Mouse (Mus musculus) MEL (cell line): ENCODE data around the gene Fam111a.

Experiments used
- CTCF ChIP-seq, 3 experiments: IDR thresholded peaks in 2 of 3; conservative IDR thresholded peaks in 1 of 3; 2 replicates each; pipeline ENCODE4 v1.5.1; 2011 to 2012; ENCODE audit warnings: low read length in 3 of 3, low read depth in 2 of 3, mild to moderate bottlenecking in 2 of 3, improper control_type of control experiment in 1 of 3, inconsistent platforms in 1 of 3, mixed read lengths in 1 of 3, moderate library complexity in 1 of 3; ENCODE audit not compliant: control insufficient read depth in 1 of 3, insufficient read depth in 1 of 3, poor library complexity in 1 of 3, severe bottlenecking in 1 of 3
- E2F4 ChIP-seq: IDR thresholded peaks from 2 replicates; pipeline ENCODE4 v1.6.1; 2011; ENCODE audit warnings: low read depth, low read length, improper control_type of control experiment, borderline replicate concordance
- EP300 ChIP-seq, 2 experiments: IDR thresholded peaks; 2 replicates each; pipeline ENCODE4 v1.6.1; 2011; ENCODE audit warnings: improper control_type of control experiment in 2 of 2, low read length in 2 of 2, low read depth in 1 of 2, mild to moderate bottlenecking in 1 of 2
- GABPA ChIP-seq: IDR thresholded peaks from 2 replicates; pipeline ENCODE4 v1.6.1; 2012; ENCODE audit warnings: low read depth, mild to moderate bottlenecking, inconsistent platforms, low read length, improper control_type of control experiment, moderate library complexity
- HCFC1 ChIP-seq: IDR thresholded peaks from 2 replicates; pipeline ENCODE4 v1.6.1; 2012; ENCODE audit warnings: low read depth, mild to moderate bottlenecking, inconsistent platforms, low read length, improper control_type of control experiment, moderate library complexity
- JUND ChIP-seq: IDR thresholded peaks from 2 replicates; pipeline ENCODE4 v1.6.1; 2011; ENCODE audit warnings: low read depth, mild to moderate bottlenecking, improper control_type of control experiment, low read length
- MAX ChIP-seq: IDR thresholded peaks from 2 replicates; pipeline ENCODE4 v1.6.1; 2011; ENCODE audit warnings: low read length, improper control_type of control experiment
- NELFE ChIP-seq: IDR thresholded peaks from 2 replicates; pipeline ENCODE4 v1.6.1; 2011; ENCODE audit warnings: low read depth, low read length, improper control_type of control experiment
- POLR2A ChIP-seq, 2 experiments: IDR thresholded peaks; 2 replicates each; pipeline ENCODE4 v1.6.1; 2011 to 2012; ENCODE audit warnings: low read length in 2 of 2, mild to moderate bottlenecking in 2 of 2, control low read depth in 1 of 2, improper control_type of control experiment in 1 of 2, low read depth in 1 of 2, moderate library complexity in 1 of 2; ENCODE audit not compliant: control insufficient read depth in 1 of 2, insufficient read depth in 1 of 2, poor library complexity in 1 of 2
- POLR2AphosphoS5 ChIP-seq: IDR thresholded peaks from 2 replicates; pipeline ENCODE4 v1.6.1; 2012; ENCODE audit warnings: low read depth, borderline replicate concordance, mild to moderate bottlenecking, inconsistent platforms, low read length, moderate library complexity, mixed read lengths
- RAD21 ChIP-seq: IDR thresholded peaks from 2 replicates; pipeline ENCODE4 v1.6.1; 2011; ENCODE audit warnings: mild to moderate bottlenecking, low read depth, low read length, improper control_type of control experiment
- RCOR1 ChIP-seq: IDR thresholded peaks from 2 replicates; pipeline ENCODE4 v1.6.1; 2012; ENCODE audit warnings: low read depth, mild to moderate bottlenecking, inconsistent platforms, low read length, improper control_type of control experiment

GRCm38 (mm10) chr19:12595135-12595529 is 49.6 kb downstream of the Fam111a start:
- TF ChIP-seq POLR2A (IDR thresholded peaks at IDR 0.05; ENCODE audit: control insufficient read depth in 1 of 2, insufficient read depth in 1 of 2, low read depth in 1 of 2, low read length in 2 of 2, poor library complexity in 1 of 2) (no peak), MAX (no peak), RCOR1 (no peak), GABPA (no peak), RAD21 (no peak), CTCF (IDR thresholded peaks at IDR 0.05 in 2 of 3, conservative IDR thresholded peaks at IDR 0.05 in 1 of 3; ENCODE audit: control insufficient read depth in 1 of 3, insufficient read depth in 1 of 3, low read depth in 2 of 3, low read length in 3 of 3, poor library complexity in 1 of 3, severe bottlenecking in 1 of 3) (no peak), E2F4 (no peak), HCFC1 (no peak), JUND (no peak), POLR2AphosphoS5 (no peak), EP300 (IDR thresholded peaks at IDR 0.05; ENCODE audit: low read depth in 1 of 2, low read length in 2 of 2) (no peak), NELFE (no peak)
